Mouse (Mus musculus) CD8-positive naive resting alpha-beta T cell, adult 57 days (primary cell): ENCODE measurements around the gene Tbrg1. TPM values are rescaled to one million over a fixed set of nuclear protein-coding genes. Genes with fewer than 3 reads are reported as not detected.

Source experiments
- total RNA-seq: library from RNA; stranded (reverse); gene quantifications from one replicate; pipeline ENCODE4 v1.2.4, GENCODE M21; 2023

Gene Tbrg1
- 83.6 TPM for total RNA-seq

GRCm38 (mm10) chr9:37656931-37657481 is at the start of gene Tbrg1:
TSS of gene Tbrg1 (minus strand) at chr9:37657312.

DNA sequence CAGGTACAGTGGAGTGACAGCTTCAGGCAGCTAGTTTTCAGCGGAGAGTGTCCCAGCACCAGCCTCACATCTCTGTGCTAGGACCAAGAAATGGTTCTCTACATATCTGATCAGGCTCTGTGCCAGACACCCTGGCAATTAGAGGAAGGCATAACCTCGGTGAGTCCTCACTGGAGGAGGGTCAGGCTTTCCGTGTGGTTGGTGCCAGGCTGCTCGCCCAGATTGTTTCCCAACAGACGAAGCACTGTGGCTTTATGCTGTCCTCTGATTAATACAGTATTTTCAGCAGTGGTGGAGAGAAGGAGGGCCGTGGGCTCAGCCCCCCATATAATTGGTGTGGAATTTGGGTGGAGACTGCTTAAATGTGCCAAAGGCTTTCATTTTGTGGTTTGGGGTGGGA is 12.0 kb upstream of the Tbrg1 start, which contains the start of gene Panx3:
Gene Panx3 (minus strand): TSS at position 121 of the 400 bp plus-strand sequence.

DNA sequence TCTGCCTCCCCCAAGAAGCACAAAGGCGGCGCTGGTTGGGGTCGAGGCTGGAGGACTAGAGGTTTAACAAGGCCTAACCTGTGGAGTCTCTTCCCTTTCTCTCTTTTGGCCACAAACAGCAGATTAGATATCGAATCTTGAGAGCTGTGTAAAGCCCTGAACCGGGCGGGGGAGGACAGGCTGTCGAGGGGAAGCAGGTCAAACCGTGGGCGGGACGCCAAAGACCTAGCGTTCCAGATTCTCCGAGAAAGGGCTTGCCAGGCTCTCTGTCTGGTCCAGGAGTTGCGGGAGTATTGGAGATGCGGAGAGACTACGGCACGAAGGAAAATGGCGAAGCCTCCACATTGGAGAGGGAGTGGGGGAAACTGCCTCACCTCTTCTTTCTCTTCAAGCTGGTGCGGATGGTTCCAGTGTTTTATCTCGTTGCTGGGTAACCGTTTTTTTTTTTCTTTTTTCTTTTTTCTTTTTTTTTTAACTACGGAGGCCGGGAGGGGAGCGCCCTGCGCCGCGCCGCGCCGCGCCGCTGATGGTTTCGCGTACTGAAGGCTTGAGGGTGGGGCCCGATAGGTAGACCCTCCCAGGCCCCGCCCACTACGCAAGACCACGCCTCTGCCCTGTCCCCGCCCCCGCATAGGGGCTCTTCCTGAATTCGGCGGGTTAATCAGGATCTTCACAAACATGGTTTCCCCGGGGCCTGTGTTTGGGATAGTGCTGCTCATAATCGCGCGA is 43.8 kb downstream of the Tbrg1 start, which contains the start of gene Spa17:
Gene Spa17 (minus strand): TSS at position 541 of the 729 bp plus-strand sequence.

Other genes starting within 250 kb of the Tbrg1 start
- not detected for gene Robo3, start 224.1 kb downstream of the Tbrg1 start, total RNA-seq
- gene Msantd2, start 168.0 kb downstream of the Tbrg1 start, total RNA-seq, result 59.9 TPM
- gene Esam, start 129.2 kb downstream of the Tbrg1 start, total RNA-seq, result 0.58 TPM
- gene Vsig2, start 118.1 kb downstream of the Tbrg1 start, total RNA-seq, result not detected
- gene Nrgn, start 104.4 kb downstream of the Tbrg1 start, total RNA-seq, result 0.37 TPM
- gene Siae, start 101.6 kb downstream of the Tbrg1 start, total RNA-seq, result 9.7 TPM
- not detected for gene Spa17, start 43.6 kb downstream of the Tbrg1 start, total RNA-seq
- gene Panx3, start 11.9 kb upstream of the Tbrg1 start, total RNA-seq, result not detected
- gene Olfr160, start 58.9 kb upstream of the Tbrg1 start, total RNA-seq, result not detected
- not detected for gene Olfr874, start 87.8 kb upstream of the Tbrg1 start, total RNA-seq
- not detected for gene Olfr875, start 114.5 kb upstream of the Tbrg1 start, total RNA-seq
- gene Olfr876, start 145.7 kb upstream of the Tbrg1 start, total RNA-seq, result not detected
- gene Olfr877, start 197.0 kb upstream of the Tbrg1 start, total RNA-seq, result not detected
- gene Olfr145, start 239.4 kb upstream of the Tbrg1 start, total RNA-seq, result not detected